Mouse (Mus musculus) erythroblast, adult 5-6 weeks (primary cell): Measurements from ENCODE around the gene Ephb1. TPM values are rescaled to one million over a fixed set of nuclear protein-coding genes. Genes with fewer than 3 reads are reported as not detected.

Source experiments
- ATAC-seq: replicated peaks from 2 replicates; pipeline ENCODE4 v1.8.0; 2016; ENCODE audit warnings: moderate number of reproducible peaks, mild to moderate bottlenecking, moderate TSS enrichment, inconsistent platforms; ENCODE audit not compliant: poor library complexity, low FRiP score, severe bottlenecking
- total RNA-seq, 2 experiments: library from RNA; stranded (forward) in 1 of 2; stranded (reverse) in 1 of 2; fragments of 150-400 nt in 1 of 2; fragments of 200-764, 138-1000 nt in 1 of 2; gene quantifications; 2 replicates each; pipeline versions ENCODE4 v1.2.3 to v1.2.4; 2015 to 2017; ENCODE audit warnings: low replicate concordance in 2 of 2

The Ephb1 gene
- total RNA-seq, 2 experiments from 2014 or later: 0.17 TPM; not detected in 1

- ATAC-seq: no peak
These were observed 92.4 kb downstream of the Ephb1 start for GRCm38 (mm10) chr9:102262100-102262501.

DNA sequence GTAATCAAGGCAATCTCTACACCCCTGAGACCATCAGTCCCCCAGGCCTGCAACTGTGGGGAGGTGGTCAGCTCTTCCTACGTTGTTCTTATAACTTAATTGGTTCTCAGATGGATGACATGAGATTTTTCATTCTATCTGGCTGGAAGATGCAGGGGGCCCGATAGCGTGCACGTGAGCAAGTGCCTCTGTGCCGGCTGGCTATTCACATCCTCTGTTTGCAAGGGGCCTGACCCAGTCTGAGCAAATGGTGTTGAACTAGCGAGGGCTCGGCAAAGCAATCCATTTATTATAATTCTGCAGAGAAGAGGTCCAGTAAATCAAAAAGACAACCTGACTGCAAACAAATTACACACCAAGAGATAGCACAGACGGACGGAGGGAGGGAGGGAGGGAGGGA, 93.0 kb downstream of the Ephb1 start:
- no peak for ATAC-seq

DNA sequence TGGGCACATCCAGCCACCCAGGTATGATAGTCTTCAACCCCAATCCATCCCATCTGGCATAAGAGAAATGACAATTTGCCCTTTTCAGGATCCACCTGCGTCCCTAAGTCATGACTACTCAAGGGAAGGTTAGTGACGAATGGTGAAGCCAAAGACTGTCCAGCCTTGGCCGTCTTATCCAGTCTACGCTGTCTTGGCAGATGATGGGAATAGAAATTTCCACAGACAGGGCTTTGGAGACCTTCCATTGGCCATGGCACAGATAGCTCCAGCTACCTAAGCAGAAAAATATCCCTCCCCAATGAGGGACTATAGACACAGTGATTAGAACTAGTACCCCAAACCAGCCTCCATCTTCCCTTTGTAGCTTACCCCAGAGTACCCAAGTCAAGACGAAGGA, 98.1 kb downstream of the Ephb1 start:
- no peak for ATAC-seq

DNA sequence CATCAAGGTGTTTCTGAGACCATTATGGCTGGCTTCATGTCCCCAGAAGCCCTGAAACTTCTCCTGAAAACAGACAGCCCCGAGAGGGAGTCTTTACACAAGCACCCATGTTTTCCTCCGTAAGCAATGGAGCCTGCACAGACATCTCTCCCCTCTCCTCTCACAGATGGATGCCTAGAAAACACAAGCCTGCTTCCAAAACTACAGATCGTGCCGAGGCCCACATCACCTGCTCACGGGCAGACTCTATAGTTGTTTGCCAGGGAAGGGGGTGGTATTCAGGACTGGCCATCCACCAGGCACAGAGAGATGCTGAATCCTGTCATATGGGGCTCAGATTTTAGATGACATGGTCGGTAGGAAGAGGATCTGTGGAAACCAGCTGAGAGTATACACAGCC, 98.7 kb downstream of the Ephb1 start:
- ATAC-seq: no peak

- no peak for ATAC-seq
These were observed 105.2 kb downstream of the Ephb1 start for GRCm38 (mm10) chr9:102249124-102249816.

DNA sequence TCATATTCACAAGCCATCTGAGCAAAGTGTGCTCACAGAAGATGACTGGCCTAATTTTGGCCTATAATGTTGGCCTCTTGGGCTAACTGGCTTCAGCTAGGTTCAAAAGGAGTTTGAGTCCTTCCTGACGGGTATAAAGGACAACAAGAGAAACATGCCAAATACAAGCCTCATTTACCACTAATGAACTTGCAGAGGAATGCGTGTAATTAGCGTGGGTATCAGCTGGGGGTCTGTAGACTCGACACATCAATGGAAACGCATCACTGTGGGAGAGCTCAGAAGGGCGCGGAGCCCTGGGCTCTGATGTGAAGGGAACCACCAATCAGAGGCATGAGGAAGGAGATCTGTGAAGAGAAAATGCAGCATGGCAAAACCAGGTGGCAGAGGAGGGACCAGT, 108.9 kb downstream of the Ephb1 start:
- no peak for ATAC-seq

- ATAC-seq: no peak
These were observed 111.2 kb downstream of the Ephb1 start for GRCm38 (mm10) chr9:102243296-102243695.

GRCm38 (mm10) chr9:102241546-102241945, 112.9 kb downstream of the Ephb1 start:
- no peak for ATAC-seq

DNA sequence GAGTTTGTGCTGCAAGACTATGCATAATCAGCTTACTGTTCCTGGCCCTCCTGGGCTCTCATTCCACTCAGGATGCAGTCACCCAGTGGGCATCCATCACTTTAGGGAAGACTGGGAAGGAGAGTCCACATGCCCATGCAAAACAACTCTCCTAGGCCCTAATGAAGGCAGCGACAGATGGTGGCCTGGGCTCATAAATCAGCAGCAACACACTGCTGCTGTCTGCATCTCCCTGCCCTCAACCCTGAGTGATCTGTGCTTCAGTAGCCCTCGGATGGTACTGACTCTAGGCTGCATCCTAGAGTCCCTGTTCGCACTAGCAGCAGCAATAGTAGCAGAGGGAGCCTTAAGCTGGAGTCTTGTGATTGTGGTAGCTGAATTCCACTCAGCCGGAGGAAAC, 114.3 kb downstream of the Ephb1 start:
- no peak for ATAC-seq

DNA sequence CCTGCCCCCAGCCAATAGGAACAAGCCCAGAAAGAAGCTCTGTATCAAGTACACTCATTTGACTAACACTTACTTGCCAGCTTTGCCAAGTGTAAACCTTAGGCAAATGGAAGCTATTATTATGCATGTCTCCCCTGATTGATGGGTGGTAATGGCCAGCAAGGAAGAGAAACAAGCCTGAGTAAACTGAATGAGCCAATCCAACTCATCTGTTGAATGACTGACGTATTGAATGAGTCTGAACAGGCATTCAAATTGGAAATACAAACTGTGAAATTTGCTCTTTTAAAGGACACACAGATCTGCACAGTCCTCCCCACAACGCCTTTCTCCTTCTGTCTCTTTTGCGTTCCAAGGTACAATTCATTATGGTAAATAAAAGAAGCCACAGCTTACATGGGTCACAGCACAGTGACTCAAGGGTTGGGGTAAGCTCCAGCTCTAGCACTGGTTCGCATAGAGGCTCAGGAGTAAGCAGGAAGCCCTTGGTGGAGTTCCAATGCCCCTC, 119.0 kb downstream of the Ephb1 start:
- no peak for ATAC-seq

DNA sequence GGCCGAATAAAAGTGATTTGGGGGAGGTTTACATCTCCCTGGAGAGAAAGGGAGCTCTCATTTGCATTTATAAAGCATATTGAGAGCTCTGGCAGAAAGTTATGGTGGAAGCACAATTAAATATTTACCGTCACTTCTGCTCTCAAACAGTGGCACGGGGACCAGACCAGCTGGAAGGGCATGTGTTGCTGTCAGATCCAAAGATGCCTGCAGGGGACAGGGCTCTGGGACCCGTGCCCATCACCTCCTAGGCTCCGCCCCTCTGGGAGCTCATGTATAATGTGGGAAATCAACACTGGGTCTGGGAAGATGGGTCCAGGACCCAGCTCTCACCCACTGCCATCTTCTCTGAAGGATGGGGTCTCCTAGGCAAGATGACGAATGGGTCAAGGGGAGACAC, 123.2 kb downstream of the Ephb1 start:
- ATAC-seq: no peak

GRCm38 (mm10) chr9:102216746-102217566, 137.5 kb downstream of the Ephb1 start:
- no peak for ATAC-seq

GRCm38 (mm10) chr9:102212036-102212383, 142.5 kb downstream of the Ephb1 start:
- ATAC-seq: no peak

DNA sequence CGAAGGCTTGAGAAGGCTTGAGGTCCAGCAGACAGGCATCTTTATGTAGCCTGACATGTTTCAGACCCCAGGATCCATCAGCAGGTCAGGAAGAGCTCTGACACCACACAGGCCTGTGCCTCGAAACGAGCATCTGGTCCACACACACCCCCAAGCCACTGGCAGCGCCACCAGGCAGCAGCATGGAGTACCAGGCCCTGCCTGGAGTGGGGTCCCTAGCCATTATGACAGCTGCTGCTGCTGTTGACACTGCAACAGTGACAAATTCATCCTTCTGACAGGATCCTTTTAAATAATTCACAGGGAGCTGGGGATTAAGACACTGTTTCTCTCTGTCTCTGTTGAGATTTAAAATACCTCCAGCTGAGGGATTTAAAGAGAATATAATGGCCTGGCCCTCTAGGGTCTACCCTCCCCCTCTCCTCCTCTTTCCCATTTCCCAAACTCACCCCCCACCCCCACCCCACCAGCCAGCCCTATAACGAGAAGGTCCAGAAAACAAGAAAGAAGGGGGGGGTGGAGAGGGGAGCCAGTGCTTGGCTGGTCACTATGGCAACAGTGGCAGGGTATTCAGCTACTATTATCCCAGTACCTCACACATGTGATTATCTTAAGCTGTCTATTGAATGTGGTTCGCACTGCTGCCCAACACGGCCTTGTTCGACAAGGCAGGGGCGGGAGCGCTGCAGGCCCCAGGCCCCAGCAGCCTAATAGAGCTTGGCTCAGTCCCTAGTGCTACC, 143.0 kb downstream of the Ephb1 start:
- ATAC-seq: no peak

DNA sequence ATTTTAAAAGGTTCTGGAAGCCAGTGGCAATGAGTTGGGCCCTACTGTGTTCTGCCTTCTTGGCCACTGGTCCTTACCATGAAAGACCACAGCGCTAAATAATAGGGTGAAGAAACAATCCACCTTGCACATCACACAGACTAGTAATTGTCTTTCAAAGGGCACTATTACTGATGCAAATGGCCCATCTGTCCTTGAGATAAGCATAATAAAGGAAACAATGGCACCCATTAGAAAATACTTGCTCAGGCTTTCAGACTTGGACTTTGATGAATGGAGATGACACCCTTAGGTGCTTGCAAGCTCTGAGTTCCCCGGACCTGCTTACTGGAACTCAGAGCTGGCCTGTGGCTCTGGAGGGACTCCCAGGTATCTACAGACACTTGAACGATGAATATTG, 149.0 kb downstream of the Ephb1 start:
- ATAC-seq: no peak

DNA sequence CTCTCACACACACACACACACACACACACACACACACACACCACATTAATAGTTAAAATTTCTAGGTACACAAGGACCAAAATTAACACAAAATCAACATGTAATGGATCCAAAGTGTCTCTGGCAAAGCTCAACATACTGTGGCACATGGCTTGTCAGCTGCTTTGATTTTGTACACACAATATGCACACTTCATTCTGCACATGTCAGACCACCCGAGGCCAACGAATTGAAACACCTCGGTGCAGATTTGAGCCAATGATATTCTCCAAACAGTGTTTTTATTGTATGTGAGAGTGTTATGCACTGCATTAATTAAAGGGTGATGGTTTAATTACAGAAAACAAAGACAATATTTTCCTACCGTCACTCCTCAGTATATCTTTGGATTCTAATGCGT, 152.6 kb downstream of the Ephb1 start:
- no peak for ATAC-seq

DNA sequence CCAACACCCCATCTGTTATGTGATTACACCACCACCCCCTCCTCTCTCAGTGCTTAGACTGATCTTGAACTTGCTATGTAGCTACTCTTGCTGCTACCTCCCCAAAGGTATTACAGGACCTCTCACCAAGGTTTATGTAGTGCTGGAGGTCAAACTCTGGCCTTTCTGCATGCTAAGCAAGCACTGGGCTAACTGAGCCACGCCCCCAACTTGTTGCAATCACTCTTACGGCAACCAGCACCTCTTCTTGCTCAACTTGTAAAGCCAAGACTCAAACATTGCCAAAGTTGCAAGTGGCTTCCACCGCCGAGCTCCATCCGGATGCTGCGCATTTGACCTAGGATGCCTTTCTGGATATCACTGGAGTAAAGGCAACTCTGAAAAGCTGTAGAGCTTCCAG, 157.6 kb downstream of the Ephb1 start:
- ATAC-seq: no peak

GRCm38 (mm10) chr9:102194063-102194462, 160.4 kb downstream of the Ephb1 start:
- no peak for ATAC-seq

GRCm38 (mm10) chr9:102192724-102193685, 161.5 kb downstream of the Ephb1 start:
- no peak for ATAC-seq

GRCm38 (mm10) chr9:102190058-102190457, 164.4 kb downstream of the Ephb1 start:
- no peak for ATAC-seq
